Mouse (Mus musculus) ES-CJ7 (cell line): Measurements from ENCODE around the gene Itgad.
A peak's percentile ranks its signal among the peaks of the same experiment; 100 is the strongest.

Source experiments
- DNase-seq: peaks from one replicate; pipeline ENCODE4 v3.0.0; 2011; ENCODE audit warnings: low read depth, low spot score

Itgad gene

GRCm38 (mm10) chr7:128180126-128180525 is 25.9 kb downstream of the Itgad start:
- DNase-seq: no peak

GRCm38 (mm10) chr7:128180546-128180945 is 26.4 kb downstream of the Itgad start:
- no peak for DNase-seq

GRCm38 (mm10) chr7:128181691-128182090 is 27.5 kb downstream of the Itgad start:
- no peak for DNase-seq

- DNase-seq: no peak
Observed at GRCm38 (mm10) chr7:128201607-128202006, 47.4 kb downstream of the Itgad start.

- DNase-seq: no peak
Observed at GRCm38 (mm10) chr7:128203071-128203470, 48.9 kb downstream of the Itgad start.

GRCm38 (mm10) chr7:128204179-128204578 is 50.0 kb downstream of the Itgad start:
- DNase-seq: no peak

- DNase-seq: no peak
Observed at GRCm38 (mm10) chr7:128205695-128206094, 51.5 kb downstream of the Itgad start.

- DNase-seq: no peak
Observed at GRCm38 (mm10) chr7:128206152-128206551, 52.0 kb downstream of the Itgad start, which contains the start of gene Cox6a2. TSS of gene Cox6a2 (minus strand) at chr7:128206387.

GRCm38 (mm10) chr7:128208187-128208586 is 54.0 kb downstream of the Itgad start:
- DNase-seq: peak; percentile 69

GRCm38 (mm10) chr7:128209826-128210225 is 55.6 kb downstream of the Itgad start:
- no peak for DNase-seq

GRCm38 (mm10) chr7:128219952-128220351 is 65.8 kb downstream of the Itgad start:
- no peak for DNase-seq

GRCm38 (mm10) chr7:128220936-128221335 is 66.8 kb downstream of the Itgad start:
- no peak for DNase-seq

GRCm38 (mm10) chr7:128231741-128232140 is 77.6 kb downstream of the Itgad start:
- peak; percentile 82 for DNase-seq

- DNase-seq: no peak
Observed at GRCm38 (mm10) chr7:128234796-128235195, 80.6 kb downstream of the Itgad start.

- DNase-seq: no peak
Observed at GRCm38 (mm10) chr7:128235481-128235880, 81.3 kb downstream of the Itgad start.

- DNase-seq: no peak
Observed at GRCm38 (mm10) chr7:128236426-128236825, 82.2 kb downstream of the Itgad start.

GRCm38 (mm10) chr7:128236856-128237592 is 82.8 kb downstream of the Itgad start, which contains the start of gene Armc5:
TSS of gene Armc5 (plus strand) at chr7:128237342.
- peak; percentile 74 for DNase-seq

GRCm38 (mm10) chr7:128237593-128237926 is 83.4 kb downstream of the Itgad start:
- DNase-seq: no peak

- DNase-seq: peak; percentile 99
Observed at GRCm38 (mm10) chr7:128237927-128238778, 84.0 kb downstream of the Itgad start, which contains the start of gene 9130023H24Rik. TSS of gene 9130023H24Rik (minus strand) at chr7:128238031.

- DNase-seq: peak; percentile 67
Observed at GRCm38 (mm10) chr7:128238991-128239390, 84.8 kb downstream of the Itgad start.

GRCm38 (mm10) chr7:128240131-128240784 is 86.1 kb downstream of the Itgad start:
- DNase-seq: no peak

- no peak for DNase-seq
Observed at GRCm38 (mm10) chr7:128242331-128242730, 88.2 kb downstream of the Itgad start.
